Mouse (Mus musculus): ENCODE data around the gene Deaf1. TPM values are rescaled to one million over a fixed set of nuclear protein-coding genes. Genes with fewer than 3 reads are reported as not detected.

Gene Deaf1
- polyA plus RNA-seq, 1 experiment from 2014 or later = 187 TPM

GRCm38 (mm10) chr7:141341689-141342226, 14.3 kb upstream of the Deaf1 start:
- no peak overlapping the region for H3K27ac ChIP-seq
- H3K9me3 ChIP-seq (ENCODE audit: control insufficient read depth, low read length) = no peaks in the 10 kb centered on the region
- WGBS = 82% methylated on average over 10 of the region's 10 CpGs
- H3K36me3 ChIP-seq (replicated peaks; ENCODE audit: control insufficient read depth, insufficient read depth) = no peaks in the 10 kb centered on the region
- no peak overlapping the region for H3K4me2 ChIP-seq (replicated peaks)
- H3K9ac ChIP-seq = no peak overlapping the region
- ATAC-seq (ENCODE audit: low FRiP score) (no peak), DNase-seq (ENCODE audit: low spot score) (no peak)
- H3K4me3 ChIP-seq (replicated peaks; ENCODE audit: low read length) = no peak overlapping the region
- 0 out of 2 replicates have a peak, but pooled peaks cover 3% of the 10 kb centered on the region for H3K27me3 ChIP-seq (ENCODE audit: control insufficient read depth, insufficient read depth, low read length)
- peaks cover 3% of the 10 kb centered on the region; the same call in 1 of the 2 replicates for H3K4me1 ChIP-seq (replicated peaks; ENCODE audit: control insufficient read depth, insufficient read depth, low read length)

GRCm38 (mm10) chr7:141340476-141340875, 13.0 kb upstream of the Deaf1 start:
- Histone ChIP-seq H3K27ac (no peak overlapping the region), H3K4me3 (replicated peaks; ENCODE audit: low read length) (no peak overlapping the region), H3K4me1 (replicated peaks; ENCODE audit: control insufficient read depth, insufficient read depth, low read length) (peaks cover 3% of the 10 kb centered on the region; the same call in 1 of the 2 replicates), H3K9ac (no peak overlapping the region), H3K36me3 (replicated peaks; ENCODE audit: control insufficient read depth, insufficient read depth) (0 out of 2 replicates have a peak, but pooled peaks cover 11% of the 10 kb centered on the region), H3K27me3 (ENCODE audit: control insufficient read depth, insufficient read depth, low read length) (0 out of 2 replicates have a peak, but pooled peaks cover 3% of the 10 kb centered on the region), H3K4me2 (replicated peaks) (no peak overlapping the region), H3K9me3 (ENCODE audit: control insufficient read depth, low read length) (no peaks in the 10 kb centered on the region)
- ATAC-seq (ENCODE audit: low FRiP score) (no peak), DNase-seq (ENCODE audit: low spot score) (no peak)
- 81% methylated on average over 6 of the region's 6 CpGs for WGBS

- no peaks in the 10 kb centered on the region for H3K9me3 ChIP-seq (ENCODE audit: control insufficient read depth, low read length)
- H3K4me3 ChIP-seq (replicated peaks; ENCODE audit: low read length) = no peak overlapping the region
- 86% methylated on average over 7 of the region's 7 CpGs for WGBS
- ATAC-seq (ENCODE audit: low FRiP score) (no peak), DNase-seq (ENCODE audit: low spot score) (no peak)
- no peak overlapping the region for H3K9ac ChIP-seq
- no peak overlapping the region for H3K4me2 ChIP-seq (replicated peaks)
- 0 out of 2 replicates have a peak, but pooled peaks cover 3% of the 10 kb centered on the region for H3K27me3 ChIP-seq (ENCODE audit: control insufficient read depth, insufficient read depth, low read length)
- H3K27ac ChIP-seq = no peak overlapping the region
- 0 out of 2 replicates have a peak, but pooled peaks cover 11% of the 10 kb centered on the region for H3K36me3 ChIP-seq (replicated peaks; ENCODE audit: control insufficient read depth, insufficient read depth)
- peaks cover 3% of the 10 kb centered on the region; the same call in 1 of the 2 replicates for H3K4me1 ChIP-seq (replicated peaks; ENCODE audit: control insufficient read depth, insufficient read depth, low read length)
Observed at GRCm38 (mm10) chr7:141340023-141340422, 12.5 kb upstream of the Deaf1 start.

GRCm38 (mm10) chr7:141339215-141339920, 11.9 kb upstream of the Deaf1 start:
- WGBS = 43% methylated on average over 20 of the region's 20 CpGs
- no peak for ATAC-seq (ENCODE audit: low FRiP score)

GRCm38 (mm10) chr7:141338576-141339131, 11.2 kb upstream of the Deaf1 start, which contains the start of gene Eps8l2:
Gene Eps8l2 (plus strand): TSS chr7:141338880.
- no peaks in the 10 kb centered on the region for H3K9me3 ChIP-seq (ENCODE audit: control insufficient read depth, low read length)
- ATAC-seq (ENCODE audit: low FRiP score) (no peak), DNase-seq (ENCODE audit: low spot score) (no peak)
- 0 out of 2 replicates have a peak, but pooled peaks cover 3% of the 10 kb centered on the region for H3K27me3 ChIP-seq (ENCODE audit: control insufficient read depth, insufficient read depth, low read length)
- H3K27ac ChIP-seq = no peak within 1 kb of the TSS
- 7% methylated on average over 20 of the region's 23 CpGs for WGBS
- H3K4me3 ChIP-seq (replicated peaks; ENCODE audit: low read length) = no peak within 1 kb of the TSS
- peaks cover 18% of the 10 kb centered on the region; the same call in 1 of the 2 replicates for H3K36me3 ChIP-seq (replicated peaks; ENCODE audit: control insufficient read depth, insufficient read depth)
- H3K4me2 ChIP-seq (replicated peaks) = peak within 1 kb of the TSS; percentile 18; the same call in 1 of the 2 replicates
- peak within 1 kb of the TSS; percentile 26; the same call in 1 of the 2 replicates for H3K9ac ChIP-seq
- peaks cover 3% of the 10 kb centered on the region; the same call in 1 of the 2 replicates for H3K4me1 ChIP-seq (replicated peaks; ENCODE audit: control insufficient read depth, insufficient read depth, low read length)

More at GRCm38 (mm10) chr7:141339215-141339920, 11.9 kb upstream of the Deaf1 start:
- Histone ChIP-seq H3K4me2 (replicated peaks) (no peak overlapping the region), H3K27me3 (ENCODE audit: control insufficient read depth, insufficient read depth, low read length) (0 out of 2 replicates have a peak, but pooled peaks cover 3% of the 10 kb centered on the region), H3K4me1 (replicated peaks; ENCODE audit: control insufficient read depth, insufficient read depth, low read length) (peaks cover 3% of the 10 kb centered on the region; the same call in 1 of the 2 replicates), H3K27ac (no peak overlapping the region), H3K9me3 (ENCODE audit: control insufficient read depth, low read length) (no peaks in the 10 kb centered on the region), H3K9ac (no peak overlapping the region), H3K36me3 (replicated peaks; ENCODE audit: control insufficient read depth, insufficient read depth) (0 out of 2 replicates have a peak, but pooled peaks cover 11% of the 10 kb centered on the region), H3K4me3 (replicated peaks; ENCODE audit: low read length) (no peak overlapping the region)
- no peak for DNase-seq (ENCODE audit: low spot score)

GRCm38 (mm10) chr7:141337716-141338416, 10.4 kb upstream of the Deaf1 start:
- Histone ChIP-seq H3K9me3 (ENCODE audit: control insufficient read depth, low read length) (no peaks in the 10 kb centered on the region), H3K4me3 (replicated peaks; ENCODE audit: low read length) (no peak overlapping the region)

GRCm38 (mm10) chr7:141336296-141336695, 8.8 kb upstream of the Deaf1 start:
- Histone ChIP-seq H3K9ac (no peak overlapping the region), H3K4me3 (replicated peaks; ENCODE audit: low read length) (no peak overlapping the region), H3K4me2 (replicated peaks) (no peak overlapping the region), H3K27ac (no peak overlapping the region), H3K27me3 (ENCODE audit: control insufficient read depth, insufficient read depth, low read length) (0 out of 2 replicates have a peak, but pooled peaks cover 3% of the 10 kb centered on the region), H3K9me3 (ENCODE audit: control insufficient read depth, low read length) (no peaks in the 10 kb centered on the region), H3K4me1 (replicated peaks; ENCODE audit: control insufficient read depth, insufficient read depth, low read length) (peaks cover 3% of the 10 kb centered on the region; the same call in 1 of the 2 replicates), H3K36me3 (replicated peaks; ENCODE audit: control insufficient read depth, insufficient read depth) (peaks cover 34% of the 10 kb centered on the region)
- ATAC-seq (ENCODE audit: low FRiP score) = no peak
- WGBS = 86% methylated on average over 3 of the region's 3 CpGs
- no peak for DNase-seq (ENCODE audit: low spot score)

More at GRCm38 (mm10) chr7:141337716-141338416, 10.4 kb upstream of the Deaf1 start:
- DNase-seq (ENCODE audit: low spot score) (no peak), ATAC-seq (ENCODE audit: low FRiP score) (no peak)
- Histone ChIP-seq H3K27me3 (ENCODE audit: control insufficient read depth, insufficient read depth, low read length) (0 out of 2 replicates have a peak, but pooled peaks cover 3% of the 10 kb centered on the region), H3K36me3 (replicated peaks; ENCODE audit: control insufficient read depth, insufficient read depth) (peaks cover 26% of the 10 kb centered on the region), H3K9ac (no peak overlapping the region), H3K4me2 (replicated peaks) (no peak overlapping the region), H3K27ac (no peak overlapping the region), H3K4me1 (replicated peaks; ENCODE audit: control insufficient read depth, insufficient read depth, low read length) (peaks cover 3% of the 10 kb centered on the region; the same call in 1 of the 2 replicates)
- WGBS = 85% methylated on average over 3 of the region's 3 CpGs

- H3K27ac ChIP-seq = no peak overlapping the region
- no peak overlapping the region for H3K4me3 ChIP-seq (replicated peaks; ENCODE audit: low read length)
- 88% methylated on average over 4 of the region's 4 CpGs for WGBS
- no peak overlapping the region for H3K4me2 ChIP-seq (replicated peaks)
- H3K27me3 ChIP-seq (ENCODE audit: control insufficient read depth, insufficient read depth, low read length) = 0 out of 2 replicates have a peak, but pooled peaks cover 3% of the 10 kb centered on the region
- no peak overlapping the region for H3K9ac ChIP-seq
- no peaks in the 10 kb centered on the region for H3K9me3 ChIP-seq (ENCODE audit: control insufficient read depth, low read length)
- peaks cover 3% of the 10 kb centered on the region; the same call in 1 of the 2 replicates for H3K4me1 ChIP-seq (replicated peaks; ENCODE audit: control insufficient read depth, insufficient read depth, low read length)
- no peak for ATAC-seq (ENCODE audit: low FRiP score)
- DNase-seq (ENCODE audit: low spot score) = no peak
- H3K36me3 ChIP-seq (replicated peaks; ENCODE audit: control insufficient read depth, insufficient read depth) = peaks cover 34% of the 10 kb centered on the region
Observed at GRCm38 (mm10) chr7:141335682-141336081, 8.2 kb upstream of the Deaf1 start.

Data from hindbrain, embryonic 14.5 days (tissue).